Mouse (Mus musculus) T-cell, adult 66 days (primary cell): ENCODE results near the gene Arih2. TPM values are rescaled to one million over a fixed set of nuclear protein-coding genes. Genes with fewer than 3 reads are reported as not detected.

Experiments
- total RNA-seq, 2 experiments: library from RNA; stranded (reverse); gene quantifications; 3 replicates in 1 of 2; 4 replicates in 1 of 2; pipeline ENCODE4 v1.2.4; 2023

The Arih2 gene
- total RNA-seq, result 100 to 1,000 TPM; 128 TPM

GRCm38 (mm10) chr9:108648611-108649560 is at the start of gene Arih2:
TSS of gene Arih2 (minus strand) at chr9:108649386.

GRCm38 (mm10) chr9:108689106-108689505 is 39.9 kb upstream of the Arih2 start, which contains the start of gene Prkar2a:
TSS of gene Prkar2a (plus strand) at chr9:108689314.

GRCm38 (mm10) chr9:108661677-108662612 is 12.8 kb upstream of the Arih2 start, which contains the start of gene Slc25a20:
TSS of gene Slc25a20 (plus strand) at chr9:108662088.

DNA sequence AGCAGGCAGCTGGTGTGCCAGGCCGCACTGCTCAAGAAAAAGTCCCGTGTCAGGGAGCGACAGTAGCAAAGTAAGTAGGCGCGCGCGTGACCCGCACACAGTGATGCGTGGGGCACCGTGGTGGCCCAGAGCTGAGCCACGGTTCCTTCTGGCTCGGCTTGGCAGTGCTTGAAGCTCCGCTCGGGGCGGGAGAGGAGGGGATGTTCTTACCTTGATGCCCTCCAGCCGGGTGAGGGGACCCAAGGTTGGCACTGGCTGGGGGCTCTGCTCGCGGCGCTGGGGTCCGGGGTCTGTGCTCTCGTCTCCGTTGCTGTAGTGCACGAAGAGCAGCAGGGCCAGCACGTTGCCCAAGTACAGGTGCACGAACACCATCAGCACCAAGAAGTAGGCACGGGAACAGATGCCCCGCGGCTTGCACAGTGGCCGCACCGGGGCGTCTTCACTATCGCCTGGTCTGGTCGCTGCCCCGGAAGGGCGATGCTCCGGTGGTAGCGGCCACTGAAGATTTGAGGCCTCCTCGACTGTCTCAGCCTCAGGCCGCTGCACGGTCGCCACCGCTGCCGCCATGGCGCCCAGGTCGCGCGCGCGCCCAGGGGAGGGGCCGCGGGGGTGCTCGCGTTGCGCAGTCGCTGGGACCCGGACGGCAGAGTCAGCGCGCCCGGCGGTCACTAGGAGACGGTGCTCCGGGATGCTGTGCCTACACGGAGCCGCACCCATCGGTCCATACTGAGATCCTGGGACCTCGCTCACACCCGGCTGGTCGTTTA is 52.0 kb downstream of the Arih2 start, which contains the start of gene P4htm:
TSS of gene P4htm (minus strand) at position 670 of the 767 bp plus-strand sequence.

DNA sequence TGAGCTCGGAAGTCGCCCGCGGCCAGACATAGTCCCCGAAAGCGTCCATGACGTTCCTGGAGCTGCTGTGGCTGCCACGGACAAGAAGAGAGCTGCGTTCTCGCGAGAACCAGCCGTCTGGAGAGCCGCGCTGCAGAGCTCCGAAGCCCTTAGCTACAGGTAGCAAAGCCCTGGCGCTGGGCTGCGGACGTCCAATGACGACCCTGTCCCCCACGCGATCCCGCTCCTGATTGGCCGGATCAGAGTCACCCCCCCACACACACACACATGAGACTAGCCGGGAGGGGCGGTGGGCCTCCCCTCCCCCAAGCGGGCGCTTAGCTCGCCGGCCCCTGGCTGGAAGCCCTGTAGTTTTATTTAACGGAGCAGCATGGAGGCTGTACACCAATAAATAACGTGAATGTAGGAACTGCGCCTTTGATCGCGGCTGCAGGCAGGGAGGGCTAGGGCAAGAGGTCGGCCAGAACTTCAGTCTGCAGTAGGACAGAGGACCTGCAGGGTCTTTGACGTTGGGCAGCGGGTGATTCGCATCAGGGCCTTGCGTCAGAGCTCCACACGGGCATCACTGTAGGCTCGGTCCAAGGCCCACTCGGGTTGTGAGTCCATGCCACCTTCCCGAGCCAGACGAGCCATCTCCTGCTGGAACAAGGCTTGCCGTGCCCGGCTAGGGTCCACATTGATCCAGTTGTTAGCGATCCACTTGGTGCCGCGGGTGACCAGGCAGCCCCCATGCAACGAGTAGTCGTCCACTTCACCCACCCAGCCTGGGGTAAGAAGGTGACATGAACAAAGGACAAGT is 70.4 kb downstream of the Arih2 start, which contains the start of gene Wdr6:
TSS of gene Wdr6 (minus strand) at position 195 of the 799 bp plus-strand sequence.

DNA sequence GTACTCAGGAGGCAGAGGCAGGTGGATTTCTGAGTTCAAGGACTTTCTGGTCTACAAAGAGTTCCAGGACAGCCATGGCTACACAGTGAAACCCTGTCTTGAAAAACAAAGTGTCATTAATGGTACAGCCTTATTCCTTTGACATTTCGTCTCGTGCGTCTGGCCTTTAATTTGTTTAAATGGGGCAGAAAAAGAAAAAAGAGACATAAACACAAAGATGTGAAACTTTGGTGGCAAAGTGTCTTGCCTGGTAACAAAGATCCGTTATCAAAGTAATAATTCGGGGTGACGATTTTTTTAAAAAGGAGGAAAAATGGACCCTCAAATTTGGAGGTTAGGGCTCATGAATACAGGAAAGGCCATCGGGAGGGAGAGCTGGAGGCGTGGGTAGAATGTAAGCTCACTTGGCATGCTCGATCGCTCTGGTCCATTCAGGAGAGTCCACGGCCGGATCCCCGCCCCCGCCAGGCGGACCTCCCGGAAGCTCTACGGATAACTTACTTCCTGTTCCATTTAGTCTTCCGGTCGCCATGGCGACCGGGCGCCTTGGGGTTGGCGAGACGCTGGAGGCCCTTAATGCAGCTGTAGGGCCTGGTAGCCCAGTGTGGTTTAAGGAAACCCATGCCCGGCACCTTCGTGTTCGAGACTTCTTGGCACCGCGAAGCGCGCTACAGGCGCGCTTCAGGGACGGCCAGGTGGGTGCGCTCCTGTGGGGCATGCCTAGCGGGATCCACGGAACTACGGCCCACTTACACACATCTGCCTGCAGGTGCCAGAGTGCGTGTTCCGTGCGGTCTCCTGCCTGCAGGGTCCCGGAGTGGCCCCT is 79.6 kb downstream of the Arih2 start, which contains the start of gene Dalrd3:
TSS of gene Dalrd3 (plus strand) at position 506 of the 826 bp plus-strand sequence.

DNA sequence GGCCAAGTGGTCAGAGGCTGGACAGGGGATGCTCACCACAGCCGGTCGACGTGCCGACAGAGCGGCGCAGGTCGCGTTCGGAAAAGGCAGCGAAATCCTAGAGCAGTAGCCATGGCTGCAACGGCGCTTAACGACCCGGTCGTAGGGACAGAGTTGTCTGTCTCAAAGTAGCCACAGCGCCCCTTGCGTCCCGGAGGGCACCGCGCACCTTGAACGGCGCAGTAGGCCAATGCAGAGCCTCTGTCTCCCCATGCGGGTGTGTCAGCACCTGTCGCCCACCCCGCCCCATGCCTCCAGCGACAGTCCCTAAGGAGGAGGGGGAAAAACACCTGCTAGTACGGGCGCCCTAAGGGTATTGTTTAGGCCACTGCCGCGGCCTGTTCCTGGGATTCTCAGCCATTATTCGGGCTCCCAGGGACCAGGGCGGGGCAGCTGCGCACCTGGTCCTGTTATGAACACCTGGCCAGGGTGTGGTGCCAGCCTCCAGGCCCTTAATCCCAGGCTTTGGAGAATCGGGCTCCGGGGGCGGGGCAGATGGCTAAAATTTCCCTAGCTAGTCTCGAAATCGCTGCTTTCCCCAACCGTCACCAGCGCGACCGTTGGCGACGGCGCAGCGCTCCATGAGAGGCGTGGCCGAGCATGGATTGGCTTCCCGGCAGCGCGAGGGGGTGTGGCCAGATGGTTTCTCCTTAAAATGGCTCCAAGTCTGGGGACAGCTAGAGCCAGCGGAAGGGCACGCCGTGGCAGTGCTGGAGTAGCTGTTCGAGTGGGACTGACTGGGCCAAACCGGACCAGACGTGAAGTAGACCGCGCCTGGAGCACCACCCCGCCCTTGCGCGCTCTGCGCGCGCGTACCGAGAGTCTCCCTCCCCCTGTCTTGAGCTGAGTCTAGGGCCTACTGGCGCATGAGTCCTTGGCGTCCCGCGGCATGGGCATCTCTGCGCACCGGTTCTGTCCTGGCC is 82.1 kb downstream of the Arih2 start, which contains the start of gene Ndufaf3:
TSS of gene Ndufaf3 (minus strand) at position 620 of the 962 bp plus-strand sequence.

GRCm38 (mm10) chr9:108560227-108560841 is 88.9 kb downstream of the Arih2 start, which contains the start of gene Impdh2:
TSS of gene Impdh2 (plus strand) at chr9:108560286.

Other genes with a start within 250 kb of the Arih2 start
- under 1 TPM in 1 of 2 experiments, not detected in 1; 0.18 TPM for gene Ccdc36, start 220.9 kb downstream of the Arih2 start, total RNA-seq
- not detected for gene BC048562, start 212.9 kb downstream of the Arih2 start, total RNA-seq
- gene Ccdc71, start 188.9 kb downstream of the Arih2 start, total RNA-seq, result 10 to 100 TPM; 37.6 to 40.0 TPM
- gene Klhdc8b, start 187.8 kb downstream of the Arih2 start, total RNA-seq, result 1 to 10 TPM; 4.3 to 5.6 TPM
- gene Lamb2, start 169.7 kb downstream of the Arih2 start, total RNA-seq, result under 1 TPM in 1 of 2 experiments, not detected in 1; 0.30 TPM
- 100 to 1,000 TPM; 288 to 319 TPM for gene Usp19, start 158.8 kb downstream of the Arih2 start, total RNA-seq
- 100 to 1,000 TPM; 207 to 272 TPM for gene Qars, start 141.7 kb downstream of the Arih2 start, total RNA-seq
- gene Qrich1, start 132.6 kb downstream of the Arih2 start, total RNA-seq, result 100 to 1,000 TPM; 216 to 233 TPM
- gene Impdh2, start 89.1 kb downstream of the Arih2 start, total RNA-seq, result 100 to 1,000 TPM; 181 to 194 TPM
- gene Ndufaf3, start 82.0 kb downstream of the Arih2 start, total RNA-seq, result 10 to 100 TPM; 25.9 to 27.1 TPM
- 10 to 100 TPM; 54.9 to 68.4 TPM for gene Dalrd3, start 79.5 kb downstream of the Arih2 start, total RNA-seq
- 10 to 100 TPM; 30.1 to 33.2 TPM for gene Wdr6, start 70.6 kb downstream of the Arih2 start, total RNA-seq
- 10 to 100 TPM; 10.0 to 10.5 TPM for gene P4htm, start 51.7 kb downstream of the Arih2 start, total RNA-seq
- 10 to 100 TPM; 19.4 to 24.9 TPM for gene Slc25a20, start 12.7 kb upstream of the Arih2 start, total RNA-seq
- 10 to 100 TPM; 12.4 to 14.4 TPM for gene Prkar2a, start 39.9 kb upstream of the Arih2 start, total RNA-seq
- gene Ip6k2, start 134.4 kb upstream of the Arih2 start, total RNA-seq, result 10 to 100 TPM; 72.5 to 85.3 TPM
- gene Nckipsd, start 159.0 kb upstream of the Arih2 start, total RNA-seq, result 10 to 100 TPM; 12.6 to 12.7 TPM
- gene Celsr3, start 176.9 kb upstream of the Arih2 start, total RNA-seq, result under 1 TPM in 1 of 2 experiments, not detected in 1; 0.06 TPM
- 10 to 100 TPM; 20.2 to 20.6 TPM for gene Slc26a6, start 203.9 kb upstream of the Arih2 start, total RNA-seq